Mouse (Mus musculus) liver, embryonic 14.5 days (tissue): ENCODE measurements around the gene Olfr134. TPM values are rescaled to one million over a fixed set of nuclear protein-coding genes. Genes with fewer than 3 reads are reported as not detected.
"Not testable (repeated sequence)": the region's sequence is repeated elsewhere in the genome, so short reads cannot be mapped to it uniquely, and the experiment has no call there.

Experiments used
- ATAC-seq: fragments of 200-750 bp; cut with Nextera tagmentation; 2 replicates; pipeline ENCODE4 v1.8.0; 2017; ENCODE audit warnings: moderate number of reproducible peaks, mild to moderate bottlenecking, moderate library complexity; ENCODE audit not compliant: insufficient read depth
- DNase-seq, 3 experiments: peaks; one replicate each; pipeline ENCODE4 v3.0.0-alpha.2; 2012 to 2013; ENCODE audit warnings: low read depth in 3 of 3, low spot score in 3 of 3
- H3K27ac ChIP-seq: fragments of 300-500 bp; sonication (generic); 2 replicates; pipeline ENCODE4 v1.5.1; 2014; ENCODE audit warnings: moderate library complexity, mild to moderate bottlenecking, control low read depth, inconsistent platforms
- H3K27me3 ChIP-seq: fragments of 300-500 bp; sonication (generic); 2 replicates; pipeline ENCODE4 v1.6.1; 2014; ENCODE audit warnings: mild to moderate bottlenecking, low read length, moderate library complexity; ENCODE audit not compliant: control insufficient read depth, insufficient read depth
- H3K36me3 ChIP-seq: fragments of 300-500 bp; sonication (generic); replicated peaks from 2 replicates; pipeline ENCODE4 v1.6.1; 2014; ENCODE audit warnings: low read depth; ENCODE audit not compliant: control insufficient read depth, insufficient read depth
- H3K4me1 ChIP-seq, 2 experiments: fragments of 200-500 bp in 1 of 2; fragments of 300-500 bp in 1 of 2; sonication (generic) in 1 of 2; replicated peaks; 2 replicates each; pipeline ENCODE4 v1.6.1; 2012 to 2014; ENCODE audit warnings: antibody characterized with exemption in 1 of 2, inconsistent platforms in 1 of 2, low read length in 1 of 2; ENCODE audit not compliant: control insufficient read depth in 2 of 2, insufficient read depth in 2 of 2
- H3K4me2 ChIP-seq: fragments of 300-500 bp; sonication (generic); 2 replicates; pipeline ENCODE4 v1.6.1; 2014; ENCODE audit warnings: low read depth, mild to moderate bottlenecking, control low read depth, moderate library complexity
- H3K4me3 ChIP-seq, 2 experiments: fragments of 200-500 bp in 1 of 2; fragments of 300-500 bp in 1 of 2; sonication (generic) in 1 of 2; 2 replicates each; pipeline ENCODE4 v1.5.1; 2012 to 2014; ENCODE audit warnings: low read depth in 2 of 2, low read length in 2 of 2, mild to moderate bottlenecking in 2 of 2, control low read depth in 1 of 2, inconsistent platforms in 1 of 2, moderate library complexity in 1 of 2; ENCODE audit not compliant: insufficient read depth in 1 of 2
- H3K9ac ChIP-seq: fragments of 300-500 bp; sonication (generic); replicated peaks from 2 replicates; pipeline ENCODE4 v1.6.1; 2014; ENCODE audit warnings: mild to moderate bottlenecking, control low read depth, moderate library complexity
- H3K9me3 ChIP-seq: fragments of 300-500 bp; sonication (generic); 2 replicates; pipeline ENCODE4 v1.6.1; 2016; ENCODE audit warnings: low read length, mixed read lengths; ENCODE audit not compliant: control insufficient read depth
- CTCF ChIP-seq: IDR thresholded peaks from 2 replicates; pipeline ENCODE4 v1.5.1; 2016; ENCODE audit warnings: antibody characterized with exemption, low read depth, control low read depth
- EP300 ChIP-seq: IDR thresholded peaks from 2 replicates; pipeline ENCODE4 v1.6.1; 2016; ENCODE audit warnings: antibody characterized with exemption, low read depth
- WGBS: fragments of 180-500 bp; shearing (Covaris S2); extraction: QIAGEN DNeasy Blood & Tissue Kit; methylation state at CpG from one replicate; pipeline ENCODE4 v1.1.7; 2014; ENCODE audit not compliant: insufficient replicate concordance; 5-methylcytosine and 5-hydroxymethylcytosine counted together
- polyA plus RNA-seq, 2 experiments: library from polyadenylated mRNA; depleted of rRNA in 1 of 2; stranded (reverse) in 1 of 2; unstranded in 1 of 2; fragments of >200 nt; fragmentation: Nextera tagmentation in 1 of 2; extraction: Ambion mirVana in 1 of 2; gene quantifications; 2 replicates each; pipeline versions ENCODE4 v1.2.1 to v1.2.3; 2012 to 2014

Gene Olfr134
- polyA plus RNA-seq (2012; rRNA removed) (not detected in 2 replicates), polyA plus RNA-seq (2014; fragmentation: Nextera tagmentation; extraction: Ambion mirVana) (not detected in 2 replicates)

DNA sequence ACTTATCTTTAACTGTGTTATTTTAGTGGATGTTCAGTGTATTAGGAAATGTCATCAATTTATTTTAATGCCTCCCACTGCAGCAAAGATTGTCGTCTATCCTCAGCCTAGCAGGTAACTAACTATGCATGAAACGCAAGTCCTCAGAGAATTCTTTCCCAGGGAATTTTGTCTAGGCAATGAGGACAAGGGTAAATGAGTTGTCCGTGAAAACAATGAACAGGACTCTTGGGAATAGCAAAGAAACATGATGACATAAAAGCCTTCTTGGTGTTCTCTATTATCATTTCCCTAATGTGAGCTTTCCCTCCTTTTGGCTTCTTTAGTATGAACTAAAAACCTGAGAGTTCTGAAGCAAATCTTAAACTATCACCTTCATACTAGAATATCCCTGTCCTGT is at the start of gene Olfr134:
Gene Olfr134 (plus strand): TSS at position 301 of the 400 bp plus-strand sequence.
- Histone ChIP-seq H3K27me3 (no peaks in the 10 kb centered on the region), H3K4me3 (no peak within 1 kb of the TSS), H3K27ac (no peak within 1 kb of the TSS), H3K9me3 (no peaks in the 10 kb centered on the region), H3K4me2 (no peak within 1 kb of the TSS), H3K9ac (no peak within 1 kb of the TSS), H3K36me3 (no peaks in the 10 kb centered on the region), H3K4me1 (no peaks in the 10 kb centered on the region)
- TF ChIP-seq CTCF = no peak
- TF ChIP-seq EP300 = no peak
- ATAC-seq = no peak
- WGBS = 54% methylated on average over 3 of the region's 3 CpGs
- no peak for DNase-seq

DNA sequence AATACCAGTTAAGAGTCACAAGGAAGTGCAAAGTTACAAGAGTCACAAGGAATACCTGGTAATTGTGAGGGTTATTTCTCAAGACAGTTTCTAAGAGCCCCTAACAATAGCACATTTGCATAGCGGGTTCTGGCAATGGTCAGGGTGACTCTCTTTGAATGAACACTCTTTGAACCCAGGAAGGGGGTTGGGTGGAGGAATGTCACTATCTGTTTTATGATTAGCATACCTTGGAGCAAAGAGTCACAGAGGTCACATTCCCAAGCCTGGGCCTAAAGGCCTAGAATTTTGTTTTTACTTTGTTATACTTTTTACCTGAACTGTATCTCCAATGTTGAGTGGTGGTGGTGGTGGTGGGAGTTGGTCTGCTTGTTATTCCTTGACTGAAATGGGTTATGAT is 47.0 kb upstream of the Olfr134 start:
- H3K27me3 ChIP-seq, H3K4me1 ChIP-seq, DNase-seq, H3K4me3 ChIP-seq, ATAC-seq, H3K4me2 ChIP-seq, H3K27ac ChIP-seq, H3K9ac ChIP-seq, H3K9me3 ChIP-seq, H3K36me3 ChIP-seq: not testable (repeated sequence)
- 56% methylated on average over 1 of the region's 1 CpGs for WGBS

DNA sequence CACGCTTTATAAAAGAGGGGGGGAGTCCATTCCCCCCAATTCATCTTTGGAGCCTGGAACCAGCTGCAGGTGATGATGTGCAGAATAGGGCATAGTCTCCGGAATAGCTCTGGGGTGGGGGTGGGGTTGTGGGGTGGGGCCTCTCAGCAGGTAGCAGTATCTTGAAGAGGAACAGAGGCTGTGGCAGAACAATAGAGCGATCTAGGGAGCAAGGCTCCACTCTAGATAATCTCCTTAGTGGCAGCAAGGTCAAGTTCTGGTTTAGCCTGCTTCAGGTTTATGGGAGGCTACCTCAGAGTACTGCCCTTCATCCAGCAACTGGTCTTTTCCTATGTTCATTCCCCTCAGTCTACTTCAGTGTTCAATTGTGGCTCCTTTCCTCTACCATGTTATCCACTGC is 45.8 kb upstream of the Olfr134 start:
- not testable (repeated sequence) for DNase-seq, H3K36me3 ChIP-seq, H3K9me3 ChIP-seq, H3K9ac ChIP-seq, ATAC-seq, H3K27me3 ChIP-seq, H3K4me3 ChIP-seq, H3K4me2 ChIP-seq, H3K27ac ChIP-seq, H3K4me1 ChIP-seq
- WGBS = 62% methylated on average over 3 of the region's 3 CpGs

DNA sequence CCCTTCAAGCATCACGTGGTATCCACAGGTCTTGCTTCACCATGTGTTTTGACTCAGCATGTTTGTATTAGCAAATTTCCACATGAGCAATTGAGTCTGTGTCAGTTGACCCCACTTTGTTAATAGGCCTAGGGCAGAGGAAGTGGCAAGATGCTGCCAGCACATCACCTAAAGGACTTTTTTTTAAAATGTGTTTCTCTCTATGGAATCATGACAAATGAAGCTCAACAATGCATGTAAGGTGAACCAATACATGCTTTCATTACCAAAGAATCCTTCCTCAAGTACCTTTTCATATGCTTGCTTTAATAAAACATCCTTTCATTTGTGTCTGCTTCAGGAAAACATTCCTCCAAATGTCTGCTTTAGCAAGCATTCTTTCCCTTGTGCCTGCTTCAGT is 36.8 kb upstream of the Olfr134 start, which contains the start of gene Olfr132:
Gene Olfr132 (minus strand): TSS at position 101 of the 400 bp plus-strand sequence.
- Histone ChIP-seq H3K36me3 (no peaks in the 10 kb centered on the region), H3K4me3 (no peak within 1 kb of the TSS), H3K9me3 (no peaks in the 10 kb centered on the region), H3K4me2 (no peak within 1 kb of the TSS), H3K27me3 (no peaks in the 10 kb centered on the region), H3K9ac (no peak within 1 kb of the TSS), H3K27ac (no peak within 1 kb of the TSS), H3K4me1 (no peaks in the 10 kb centered on the region)
- 50% methylated on average over 1 of the region's 1 CpGs for WGBS
- no peak for TF ChIP-seq EP300
- TF ChIP-seq CTCF = no peak
- DNase-seq = no peak
- no peak for ATAC-seq

DNA sequence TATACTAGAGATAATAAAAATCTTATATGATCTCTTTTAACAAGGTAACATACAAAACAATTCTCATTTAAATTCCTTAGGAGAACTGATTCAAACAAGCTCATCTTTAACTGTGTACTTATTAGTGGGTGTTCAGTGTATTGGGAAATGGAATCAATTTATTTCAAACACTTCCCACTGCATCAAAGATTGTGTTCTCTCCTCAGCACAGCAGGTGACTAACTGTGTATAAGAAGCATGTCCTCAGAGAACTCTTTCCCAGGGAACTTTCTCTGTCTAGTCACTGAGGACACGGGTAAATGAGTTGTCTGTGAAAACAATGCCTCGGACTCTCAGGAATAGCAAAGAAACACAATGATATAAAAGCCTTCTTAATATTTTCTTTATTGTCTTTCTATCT is 26.2 kb upstream of the Olfr134 start, which contains the start of gene Olfr133:
Gene Olfr133 (plus strand): TSS at position 301 of the 400 bp plus-strand sequence.
- no peak within 1 kb of the TSS for H3K27ac ChIP-seq
- TF ChIP-seq EP300 = no peak
- no peak for TF ChIP-seq CTCF
- DNase-seq = no peak
- ATAC-seq = no peak
- H3K9ac ChIP-seq = no peak within 1 kb of the TSS
- no peaks in the 10 kb centered on the region for H3K9me3 ChIP-seq
- no peaks in the 10 kb centered on the region for H3K27me3 ChIP-seq
- no peaks in the 10 kb centered on the region for H3K36me3 ChIP-seq
- no peak within 1 kb of the TSS for H3K4me3 ChIP-seq
- H3K4me2 ChIP-seq = no peak within 1 kb of the TSS
- 57% methylated on average over 2 of the region's 2 CpGs for WGBS
- no peaks in the 10 kb centered on the region for H3K4me1 ChIP-seq
